Mouse (Mus musculus) heart, postnatal 0 days (tissue): ENCODE measurements around the gene D330020A13Rik.

Experiments used
- CTCF ChIP-seq: IDR thresholded peaks from 2 replicates; pipeline ENCODE4 v1.5.1; 2016; ENCODE audit warnings: antibody characterized with exemption, control low read depth, low read depth
- EP300 ChIP-seq: IDR thresholded peaks from 2 replicates; pipeline ENCODE4 v1.6.1; 2016; ENCODE audit warnings: antibody characterized with exemption, low read depth

DNA sequence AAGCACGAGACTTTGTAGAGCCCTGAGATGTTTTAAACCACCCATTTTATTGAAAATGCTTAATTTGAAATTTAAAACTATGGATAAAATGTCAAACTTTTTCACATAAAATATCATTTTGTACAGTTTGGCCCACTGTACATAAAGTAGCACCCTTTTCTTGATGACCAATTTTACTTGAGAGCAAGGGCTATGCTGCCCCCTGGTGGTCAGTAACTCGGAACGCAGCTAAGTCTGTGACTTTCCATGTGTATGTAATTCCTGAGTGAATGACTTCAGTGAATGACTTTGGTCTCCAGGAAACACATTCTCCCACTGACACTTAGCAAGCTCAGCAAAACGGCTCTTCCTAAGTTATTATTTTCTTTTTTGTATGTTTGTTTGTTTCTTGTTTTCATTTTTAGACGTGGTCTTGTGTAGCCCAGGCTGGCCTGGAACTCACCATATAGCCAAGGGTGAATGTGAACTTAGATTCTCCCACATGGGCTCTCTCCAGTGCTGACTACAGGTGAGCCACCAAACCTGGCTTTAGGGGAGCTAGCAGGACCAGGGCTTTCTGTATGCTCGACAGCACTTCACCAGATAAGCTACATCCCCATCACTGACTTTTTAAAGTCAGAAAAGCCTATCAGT lies 30.2 kb downstream of the D330020A13Rik start:
- TF ChIP-seq CTCF (peak; percentile 86), EP300 (no peak)
